ENCODE assay signal across 21 mouse cellular contexts in genomic region chr3:116436113-116436512, GRCm38 (mm10). TPM values are rescaled to one million over a fixed set of nuclear protein-coding genes. Genes with fewer than 3 reads are reported as not detected.
A peak's percentile ranks its signal among the peaks of the same experiment; 100 is the strongest.
DNase-seq lines count a peak whose midpoint lies in the region; ATAC-seq and TF ChIP-seq lines count a peak whose summit lies in the region.
"Had no signal": no experiment of that assay in that cellular context is flagged by ENCODE, and none has a peak within 500 bp of the region (broad histone marks: within the 10 kb centered on the region; RNA-seq: fewer than 3 reads in every experiment).

No protein-coding gene starts in this region.

- H3K27me3 ChIP-seq in small intestine, adult 2 months (ENCODE audit: control insufficient read depth, insufficient read depth, low read length): no peaks in the 10 kb centered on the region
- H3K27me3 ChIP-seq: limb, embryonic 13.5 days; midbrain, embryonic 15.5 days; neural tube, embryonic 13.5 days had no signal

- H3K4me1 ChIP-seq in small intestine, adult 2 months (ENCODE audit: control insufficient read depth, insufficient read depth, insufficient read length, low read length): peaks cover 9% of the 10 kb centered on the region
- H3K4me1 ChIP-seq: embryonic facial prominence, embryonic 10.5 days; heart, embryonic 10.5 days; limb, embryonic 13.5 days; midbrain, embryonic 15.5 days; neural tube, embryonic 13.5 days had no signal

- TF ChIP-seq CTCF in small intestine, adult 2 months (IDR thresholded peaks at IDR 0.05; ENCODE audit: extremely low read depth, insufficient read length, insufficient replicate concordance, low read depth, low read length): no peak

- peak; percentile 47 for ATAC-seq in CD4-positive, CD25-positive, alpha-beta regulatory T cell, adult 4 months
- peak; percentile 84 for ATAC-seq in hematopoietic stem cell, adult 5-6 weeks (replicated peaks in 1 of 2; ENCODE audit: insufficient read depth in 1 of 2, low FRiP score in 2 of 2, low TSS enrichment in 1 of 2, low read depth in 1 of 2, poor library complexity in 2 of 2, severe bottlenecking in 2 of 2)
- no peak for ATAC-seq in cerebellum, adult (ENCODE audit: insufficient number of reproducible peaks, low FRiP score, low TSS enrichment)
- ATAC-seq: forebrain, postnatal 0 days; midbrain, embryonic 15.5 days had no signal

- peak; percentile 50 to 54 for DNase-seq in spleen, postnatal 36 days (ENCODE audit: low spot score in 2 of 2)
- DNase-seq in spleen, postnatal 14 days (ENCODE audit: low spot score in 2 of 2): no peak
- no peak for DNase-seq in layer of hippocampus, adult 8-10 months (ENCODE audit: low spot score in 2 of 2)
- no peak for DNase-seq in layer of hippocampus, adult 18-20 months (ENCODE audit: low spot score in 2 of 2)
- DNase-seq: adrenal gland, adult 2 months; cerebellum, adult 9-11 months; forebrain, postnatal 0 days; heart, postnatal 14 days; right cerebral cortex, postnatal 4 days had no signal

- no peaks in the 10 kb centered on the region for H3K36me3 ChIP-seq in small intestine, adult 2 months (ENCODE audit: control insufficient read depth, insufficient read depth, low read length)
- H3K36me3 ChIP-seq: embryonic facial prominence, embryonic 10.5 days; heart, embryonic 10.5 days; limb, embryonic 13.5 days; midbrain, embryonic 15.5 days; neural tube, embryonic 13.5 days had no signal

- WGBS in small intestine, adult 2 months: 75% methylated on average over 3 of the region's 3 CpGs

- peak overlapping the region; percentile 21; the same call in 1 of the 2 replicates for H3K27ac ChIP-seq in small intestine, adult 2 months (ENCODE audit: insufficient read depth, low read depth, low read length)
- H3K27ac ChIP-seq: embryonic facial prominence, embryonic 10.5 days; heart, embryonic 10.5 days; kidney, postnatal 0 days; limb, embryonic 13.5 days; midbrain, embryonic 15.5 days; neural tube, embryonic 13.5 days; stomach, postnatal 0 days had no signal

- TF ChIP-seq POLR2A in small intestine, adult 2 months (IDR thresholded peaks at IDR 0.05; ENCODE audit: low read depth, low read length): no peak

- H3K4me3 ChIP-seq in small intestine, adult 2 months (ENCODE audit: low read depth, low read length): no peak overlapping the region
- H3K4me3 ChIP-seq: embryonic facial prominence, embryonic 10.5 days; erythroblast, embryonic 14.5 days; heart, embryonic 10.5 days; limb, embryonic 13.5 days; midbrain, embryonic 15.5 days; neural tube, embryonic 13.5 days had no signal

RNA-seq across cellular contexts. Expression of gene Cdc14a, which starts 12.3 kb away (rescaled TPM):
- polyA plus RNA-seq in CD4-positive, CD25-positive, alpha-beta regulatory T cell, adult 4 months (2017; shearing (Covaris generic)): 10 to 100 TPM; 10.1 to 10.5 TPM
- total RNA-seq in hematopoietic stem cell, adult 5-6 weeks (2017): 35.3 and 44.7 TPM in 2 replicates
- 6.6 and 8.6 TPM in 2 replicates for polyA plus RNA-seq in small intestine, adult 2 months (2012; rRNA removed)
- 10 to 100 TPM in 1 of 4 experiments, 1 to 10 TPM in 3; 6.2 to 10.8 (median 7.4) TPM for total RNA-seq in layer of hippocampus, adult 8-10 months (2022)
- 1 to 10 TPM; 3.2 to 5.2 TPM for total RNA-seq in layer of hippocampus, adult 18-20 months (2021)

Comparison
In these comparisons a context has a peak if more than half of its experiments do, and no peak if none do; other contexts are left out.
1. DNase-seq: peak in spleen, postnatal 36 days (2 of 2); none in spleen, postnatal 14 days (0 of 2), layer of hippocampus, adult 8-10 months (0 of 2) and layer of hippocampus, adult 18-20 months (0 of 2).